Mouse (Mus musculus) lung, adult 2 months (tissue): ENCODE data around the gene Clec18a.

Source experiments
- CTCF ChIP-seq: fragments of 200-500 bp; IDR thresholded peaks from 2 replicates; pipeline ENCODE4 v1.5.1; 2011; ENCODE audit warnings: mild to moderate bottlenecking, low read length, control low read depth; ENCODE audit not compliant: insufficient read depth
- POLR2A ChIP-seq: fragments of 200-500 bp; IDR thresholded peaks from 2 replicates; pipeline ENCODE4 v1.6.1; 2011; ENCODE audit warnings: low read depth, mild to moderate bottlenecking, control low read depth, low read length, borderline replicate concordance; ENCODE audit errors: extremely low read depth

- TF ChIP-seq CTCF (no peak), POLR2A (no peak)
Observed at GRCm38 (mm10) chr8:111079461-111079860, 12.8 kb downstream of the Clec18a start.
